In genomic region chr8:121180474-121181284, GRCm38 (mm10) we compare ENCODE assay signal across 11 mouse cellular contexts. TPM values are rescaled to one million over a fixed set of nuclear protein-coding genes. Genes with fewer than 3 reads are reported as not detected.
DNase-seq lines count a peak whose midpoint lies in the region; ATAC-seq lines count a peak whose summit lies in the region.
"Had no signal": no experiment of that assay in that cellular context is flagged by ENCODE, and none has a peak within 500 bp of the region (broad histone marks: within the 10 kb centered on the region; RNA-seq: fewer than 3 reads in every experiment).

No protein-coding gene starts in this region.

- peaks cover 70% of the 10 kb centered on the region for H3K4me1 ChIP-seq in embryonic facial prominence, embryonic 10.5 days
- H3K4me1 ChIP-seq in forebrain, embryonic 16.5 days (replicated peaks; ENCODE audit: control insufficient read depth, insufficient read depth, low read length) = peaks cover 9% of the 10 kb centered on the region

- 42% methylated on average over 21 of the region's 21 CpGs for WGBS in embryonic facial prominence, embryonic 10.5 days
- WGBS in forebrain, embryonic 16.5 days = 11% methylated on average over 21 of the region's 21 CpGs

- DNase-seq in kidney, postnatal 10 days = peak; percentile 35
- DNase-seq in kidney, postnatal 25 days = no peak
- peak; percentile 50 for DNase-seq in embryonic facial prominence, embryonic 10.5 days (ENCODE audit: low spot score)
- DNase-seq in neural tube, embryonic 10.5 days (ENCODE audit: extremely low spot score, low spot score) = peak; percentile 47
- no peak for DNase-seq in lung, postnatal 25 days (ENCODE audit: low spot score)
- DNase-seq: cerebellum, adult 2 months had no signal

- peak overlapping the region; percentile 76 for H3K27ac ChIP-seq in embryonic facial prominence, embryonic 10.5 days (replicated peaks)
- H3K27ac ChIP-seq in forebrain, embryonic 16.5 days (ENCODE audit: low read length) = peak overlapping the region; percentile 31; the same call in 1 of the 2 replicates
- H3K27ac ChIP-seq: left cerebral cortex, adult 2 months had no signal

- H3K4me2 ChIP-seq in forebrain, embryonic 16.5 days (ENCODE audit: low read length) = peak overlapping the region; percentile 39

- H3K9ac ChIP-seq in forebrain, embryonic 16.5 days (replicated peaks; ENCODE audit: low read depth, low read length) = peak overlapping the region; percentile 31; the same call in 1 of the 2 replicates

- H3K36me3 ChIP-seq in embryonic facial prominence, embryonic 10.5 days (replicated peaks) = no peaks in the 10 kb centered on the region
- H3K36me3 ChIP-seq in forebrain, embryonic 16.5 days (ENCODE audit: control insufficient read depth, insufficient read depth) = no peaks in the 10 kb centered on the region

- peak overlapping the region; percentile 35 for H3K4me3 ChIP-seq in embryonic facial prominence, embryonic 10.5 days
- H3K4me3 ChIP-seq in forebrain, embryonic 16.5 days (replicated peaks; ENCODE audit: low read length) = no peak overlapping the region
- H3K4me3 ChIP-seq: left cerebral cortex, adult 2 months had no signal

- H3K27me3 ChIP-seq in embryonic facial prominence, embryonic 10.5 days (replicated peaks; ENCODE audit: low read depth, poor library complexity, severe bottlenecking) = 0 out of 2 replicates have a peak, but pooled peaks cover 8% of the 10 kb centered on the region
- no peaks in the 10 kb centered on the region for H3K27me3 ChIP-seq in forebrain, embryonic 16.5 days (replicated peaks; ENCODE audit: control insufficient read depth, insufficient read depth, low read length)

- H3K9me3 ChIP-seq in embryonic facial prominence, embryonic 10.5 days = no peaks in the 10 kb centered on the region
- H3K9me3 ChIP-seq in forebrain, embryonic 16.5 days (ENCODE audit: control insufficient read depth, low read length) = no peaks in the 10 kb centered on the region

- peak; percentile 33 for ATAC-seq in forebrain, embryonic 16.5 days
- no peak for ATAC-seq in monocyte, adult 5-6 weeks (replicated peaks; ENCODE audit: insufficient number of reproducible peaks, low FRiP score, low TSS enrichment, poor library complexity, severe bottlenecking)
- no peak for ATAC-seq in erythroid progenitor cell, adult 5-6 weeks (replicated peaks; ENCODE audit: low FRiP score, poor library complexity, severe bottlenecking)

RNA-seq across cellular contexts. Expression of gene Foxl1, which starts 52.9 kb away (rescaled TPM):
- 2.8 and 4.6 TPM in 2 replicates for polyA plus RNA-seq in embryonic facial prominence, embryonic 10.5 days (2016; fragmentation: Nextera tagmentation; extraction: Ambion mirVana)
- polyA plus RNA-seq in forebrain, embryonic 16.5 days (2015; fragmentation: Nextera tagmentation; extraction: Ambion mirVana) = 0.15 TPM in 1 of 2 replicates, not detected in the other
- 0.29 TPM in 1 of 3 replicates, not detected in the others for total RNA-seq in monocyte, adult 5-6 weeks (2017)
- total RNA-seq in erythroid progenitor cell, adult 5-6 weeks (2015; ENCODE audit: low replicate concordance) = not detected in 2 replicates
- not detected in 2 replicates for total RNA-seq in erythroid progenitor cell, adult 5-6 weeks (2017; ENCODE audit: low replicate concordance)
- total RNA-seq: hematopoietic stem cell, adult 5-6 weeks had no signal
- polyA plus RNA-seq: cerebellum, adult 2 months had no signal

Comparison
In these comparisons a context has a peak if more than half of its experiments do, and no peak if none do; other contexts are left out.
1. DNase-seq: peak in kidney, postnatal 10 days (single experiment), embryonic facial prominence, embryonic 10.5 days (single experiment) and neural tube, embryonic 10.5 days (single experiment); none in kidney, postnatal 25 days (0 of 2) and lung, postnatal 25 days (single experiment).